Mouse (Mus musculus) heart, postnatal 4 days (tissue): ENCODE data around the gene Cmtm3. TPM values are rescaled to one million over a fixed set of nuclear protein-coding genes. Genes with fewer than 3 reads are reported as not detected.

Experiments
- DNase-seq: peaks from one replicate; pipeline ENCODE4 v3.0.0; 2021
- total RNA-seq, 2 experiments: library from RNA; stranded (reverse); gene quantifications; 2 replicates each; pipeline ENCODE4 v1.2.3; 2021

The Cmtm3 gene
- total RNA-seq, 2 experiments from 2014 or later: 50.6 to 50.7 TPM

- no peak for DNase-seq
Observed at GRCm38 (mm10) chr8:104342426-104342825, 3.2 kb downstream of the Cmtm3 start.

- DNase-seq: peak; percentile 93
Observed at GRCm38 (mm10) chr8:104343957-104344356, 4.7 kb downstream of the Cmtm3 start.

DNA sequence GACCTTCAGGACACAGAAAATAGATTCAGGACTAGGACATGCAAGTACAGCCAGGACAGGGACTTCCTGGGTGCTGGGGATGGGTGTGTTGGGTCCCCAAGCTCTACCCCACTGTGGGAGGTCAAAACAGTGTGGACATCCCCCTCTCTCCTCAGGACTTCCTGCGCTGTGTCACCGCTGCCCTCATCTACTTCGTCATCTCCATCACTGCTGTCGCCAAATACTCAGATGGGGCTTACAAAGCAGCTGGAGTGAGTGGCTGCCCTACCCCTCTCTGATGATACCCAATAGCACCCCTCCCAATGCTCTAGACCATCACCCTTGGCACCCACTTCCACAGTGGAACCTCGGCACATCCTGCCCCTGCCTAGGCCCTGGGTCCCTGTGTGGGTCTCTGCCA, 5.4 kb downstream of the Cmtm3 start:
- DNase-seq: no peak

DNA sequence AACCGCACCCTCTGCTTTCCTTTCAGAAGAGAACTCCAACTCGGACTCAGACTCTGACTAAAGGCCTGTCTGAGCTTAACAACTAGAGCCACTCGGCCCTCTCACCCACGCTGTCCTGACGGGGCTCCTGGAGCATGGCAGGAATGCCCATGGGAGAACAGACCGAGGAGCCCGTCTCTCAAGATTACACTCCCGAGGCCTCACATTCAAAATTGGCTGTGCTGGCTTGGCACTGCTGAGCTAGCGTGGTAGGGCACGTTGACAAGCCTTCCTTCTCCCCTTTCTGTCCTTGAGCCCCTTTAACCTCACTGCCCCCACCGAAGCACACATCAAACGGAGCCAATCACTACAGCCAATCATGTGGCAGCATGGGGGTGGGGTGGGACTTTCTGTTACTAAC, 7.5 kb downstream of the Cmtm3 start:
- peak; percentile 15 for DNase-seq

GRCm38 (mm10) chr8:104348971-104349370, 9.8 kb downstream of the Cmtm3 start:
- DNase-seq: peak; percentile 45

DNA sequence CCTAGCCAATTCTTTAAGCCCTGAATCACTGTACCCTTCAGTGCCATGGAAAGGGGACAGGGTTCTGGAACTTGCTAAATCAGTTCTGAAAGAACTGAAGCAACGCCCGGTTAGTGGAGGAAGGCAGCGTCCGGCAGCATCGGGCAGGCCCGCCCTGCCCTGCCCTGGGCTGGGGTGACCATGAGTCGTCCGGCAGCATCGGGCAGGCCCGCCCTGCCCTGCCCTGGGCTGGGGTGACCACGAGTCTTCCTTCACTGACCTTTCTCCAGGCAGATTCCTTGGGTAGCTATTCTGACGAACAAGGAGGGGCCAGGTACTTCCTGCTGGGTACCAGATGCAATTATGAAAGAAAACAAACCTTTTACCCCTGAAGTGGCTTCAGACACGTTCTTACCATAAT, 10.8 kb downstream of the Cmtm3 start:
- DNase-seq: no peak

GRCm38 (mm10) chr8:104353186-104353585, 14.0 kb downstream of the Cmtm3 start:
- no peak for DNase-seq

- no peak for DNase-seq
Observed at GRCm38 (mm10) chr8:104354504-104354903, 15.3 kb downstream of the Cmtm3 start.

GRCm38 (mm10) chr8:104358637-104359036, 19.4 kb downstream of the Cmtm3 start:
- DNase-seq: no peak

- no peak for DNase-seq
Observed at GRCm38 (mm10) chr8:104359778-104360456, 20.7 kb downstream of the Cmtm3 start.

- DNase-seq: no peak
Observed at GRCm38 (mm10) chr8:104365695-104366094, 26.5 kb downstream of the Cmtm3 start.

- no peak for DNase-seq
Observed at GRCm38 (mm10) chr8:104367398-104367797, 28.2 kb downstream of the Cmtm3 start.

DNA sequence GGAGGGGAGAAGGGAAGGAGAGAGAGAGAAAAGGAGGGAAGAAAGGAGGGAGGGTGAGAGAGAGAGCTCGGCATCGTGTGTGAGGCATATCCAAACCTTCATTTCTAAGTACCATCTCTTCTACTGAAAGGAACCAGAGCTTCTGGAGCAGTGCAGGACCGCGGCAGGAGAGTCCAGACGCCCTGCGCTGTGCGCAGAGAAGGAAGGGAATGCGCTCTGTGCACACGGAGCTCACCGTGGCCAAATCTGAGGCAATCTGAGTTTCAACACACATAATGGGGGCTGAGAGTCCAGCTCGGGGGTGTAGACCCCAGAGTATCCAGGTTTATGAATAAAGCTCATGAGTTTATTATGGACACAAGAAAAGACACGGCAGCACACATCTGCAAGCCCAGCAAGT, 30.4 kb downstream of the Cmtm3 start:
- no peak for DNase-seq

- no peak for DNase-seq
Observed at GRCm38 (mm10) chr8:104370071-104370470, 30.9 kb downstream of the Cmtm3 start.

GRCm38 (mm10) chr8:104371121-104371520, 31.9 kb downstream of the Cmtm3 start:
- DNase-seq: no peak

DNA sequence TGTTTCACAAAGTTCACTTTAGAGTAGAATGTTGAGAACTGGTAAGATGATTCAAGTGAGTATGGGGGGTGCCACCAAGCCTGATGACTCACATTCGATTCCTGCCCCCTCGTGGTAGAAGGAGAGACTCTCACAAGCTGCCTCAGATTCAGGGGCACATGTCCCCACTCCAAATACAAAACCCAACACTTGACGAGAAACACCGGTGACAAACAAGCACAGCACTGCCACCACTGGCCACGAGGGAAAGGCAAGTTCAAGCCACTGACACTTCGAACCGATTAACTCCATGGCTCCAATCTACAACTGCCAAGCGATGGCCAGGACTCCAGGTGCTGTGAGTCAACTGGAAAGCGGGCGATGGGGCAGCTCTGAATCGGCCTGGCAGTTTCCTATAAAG, 34.6 kb downstream of the Cmtm3 start:
- peak; percentile 42 for DNase-seq

DNA sequence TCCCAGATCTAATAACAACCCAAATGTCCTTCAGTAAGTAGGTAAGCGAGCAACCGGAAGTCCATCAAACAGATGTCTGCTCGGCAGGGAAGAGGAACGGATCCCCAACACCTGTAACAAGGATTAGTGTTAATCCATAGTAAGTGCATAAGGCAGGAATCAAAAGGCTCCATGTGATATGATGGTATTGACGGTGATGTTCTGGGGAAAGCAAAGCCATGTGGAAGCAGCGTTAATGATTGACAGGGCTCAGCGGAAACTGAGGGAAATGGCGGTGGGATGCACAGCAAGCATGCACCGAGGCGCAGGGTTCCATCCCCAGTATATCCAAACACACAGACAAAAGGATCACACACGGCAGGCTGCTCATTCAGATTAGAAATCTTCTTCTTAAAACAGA, 35.1 kb downstream of the Cmtm3 start:
- no peak for DNase-seq

DNA sequence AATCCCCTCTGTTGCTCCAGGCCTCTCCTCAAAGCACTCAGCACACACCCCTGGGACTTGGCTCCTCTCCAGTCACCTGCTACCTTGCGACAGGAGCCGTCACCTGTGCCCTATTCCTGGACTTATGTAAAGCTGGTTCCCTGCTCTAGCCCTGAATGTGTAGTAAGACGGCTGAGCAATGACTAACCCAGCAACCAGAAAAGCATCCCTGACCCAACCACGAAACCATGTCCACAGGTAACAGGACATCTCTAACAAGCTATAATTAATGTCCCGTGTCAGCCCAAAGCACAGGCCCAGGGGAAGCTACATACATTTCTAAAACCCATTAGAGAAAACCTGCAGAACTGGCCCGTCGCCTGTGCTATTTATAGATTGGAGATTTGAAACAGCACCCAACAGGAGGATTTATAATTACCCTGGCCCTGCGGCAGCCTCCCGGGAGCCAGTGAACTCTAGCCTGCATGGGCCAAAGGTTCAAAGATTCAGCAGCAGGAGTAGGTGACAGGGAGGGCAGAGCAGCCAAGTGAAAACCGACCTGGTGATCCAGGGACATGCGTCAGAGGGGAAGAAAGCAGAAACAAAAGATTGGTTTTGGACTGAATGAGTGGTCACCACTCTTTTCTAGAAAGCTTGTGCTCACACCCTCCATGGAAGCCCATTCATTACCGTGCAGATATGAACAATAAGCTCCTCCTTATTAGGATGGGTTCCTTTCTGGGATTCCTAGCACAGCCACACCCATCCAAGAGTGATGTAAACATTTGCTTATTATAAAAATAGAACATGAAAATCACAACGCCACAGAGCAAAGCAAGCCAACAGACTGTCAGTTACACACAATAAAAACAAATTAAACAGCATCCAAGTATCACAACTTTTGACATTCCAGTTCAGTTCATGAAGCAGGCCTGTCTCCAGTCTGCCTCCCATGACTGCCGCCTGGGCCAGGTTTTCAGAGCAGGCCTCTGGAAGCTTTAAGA, 35.9 kb downstream of the Cmtm3 start:
- peak; percentile 70 for DNase-seq

DNA sequence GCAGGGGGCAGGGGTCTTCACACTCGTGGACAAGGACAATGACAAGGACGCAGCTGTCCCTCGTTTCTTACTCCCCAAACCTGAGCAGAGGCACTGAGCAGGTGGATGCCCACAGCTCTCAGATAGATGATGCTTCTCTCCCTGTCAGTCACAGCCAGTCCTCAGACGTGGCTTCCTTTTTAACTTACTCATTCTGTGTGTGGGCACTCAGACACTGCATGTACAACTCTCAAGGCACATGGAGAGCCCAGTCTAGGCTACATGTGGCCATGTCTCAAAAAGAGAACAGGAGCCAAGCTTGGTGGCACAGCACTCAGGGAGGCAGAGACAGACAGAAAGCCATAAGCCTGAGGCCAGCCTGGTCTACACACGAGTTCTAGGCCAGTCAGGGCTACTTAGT, 36.7 kb downstream of the Cmtm3 start:
- no peak for DNase-seq

- DNase-seq: no peak
Observed at GRCm38 (mm10) chr8:104376669-104377068, 37.5 kb downstream of the Cmtm3 start.

DNA sequence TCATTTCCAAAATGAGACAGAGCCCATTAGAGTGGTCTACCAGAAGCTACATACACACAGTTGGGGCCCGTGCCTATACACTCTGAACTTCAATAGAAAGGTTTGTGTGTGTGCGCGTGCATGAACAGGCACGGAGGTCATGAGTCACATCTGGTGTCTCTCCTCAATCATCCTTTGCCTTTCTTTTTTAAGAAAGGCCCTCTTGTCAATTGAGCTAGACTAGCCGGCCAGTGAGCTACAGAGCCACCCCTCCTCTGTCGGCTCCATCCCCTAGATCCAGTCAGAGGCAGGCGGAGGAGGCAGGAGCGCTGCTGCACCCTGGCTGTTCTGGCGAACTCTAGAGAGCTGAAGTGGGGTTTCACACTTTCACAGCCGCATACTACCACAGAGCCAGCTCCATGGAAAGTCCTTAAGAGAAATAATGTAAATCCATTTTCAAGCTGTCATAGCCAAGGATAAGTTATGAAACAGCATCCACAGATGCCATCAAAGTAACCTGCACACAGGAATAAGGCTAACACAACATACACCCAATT, 40.2 kb downstream of the Cmtm3 start:
- DNase-seq: no peak

DNA sequence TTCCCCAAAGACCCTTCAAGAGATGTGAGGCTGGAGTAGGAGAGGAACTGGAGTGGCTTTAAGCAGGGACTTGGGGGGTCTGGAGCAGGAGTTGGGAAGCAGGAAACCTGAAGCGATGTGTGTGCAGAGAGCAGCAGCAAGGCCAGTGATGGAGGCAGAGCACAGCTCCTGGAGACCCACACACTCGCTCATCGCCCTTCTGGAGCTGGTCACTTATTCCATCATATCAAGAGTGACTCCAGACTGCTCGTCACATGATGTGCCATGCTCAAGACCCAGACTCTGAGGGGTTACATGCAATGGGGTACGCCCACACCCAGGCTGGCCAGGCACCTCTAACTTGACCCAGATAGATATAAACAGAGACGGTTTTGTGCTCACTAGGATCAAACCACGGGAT, 41.1 kb downstream of the Cmtm3 start:
- no peak for DNase-seq

- DNase-seq: no peak
Observed at GRCm38 (mm10) chr8:104380961-104381411, 41.8 kb downstream of the Cmtm3 start.
